In genomic region chr1:169530876-169531701, GRCm38 (mm10) we compare ENCODE assay signal across 8 mouse cellular contexts. TPM values are rescaled to one million over a fixed set of nuclear protein-coding genes. Genes with fewer than 3 reads are reported as not detected.
DNase-seq lines count a peak whose midpoint lies in the region; ATAC-seq and TF ChIP-seq lines count a peak whose summit lies in the region.

TSS of gene Nuf2 (minus strand) at chr1:169531464.

- peak within 1 kb of the TSS; percentile 69 for H3K4me2 ChIP-seq in embryonic facial prominence, embryonic 15.5 days (replicated peaks)
- peak within 1 kb of the TSS; percentile 65 for H3K4me2 ChIP-seq in limb, embryonic 14.5 days (replicated peaks; ENCODE audit: low read depth, low read length, severe bottlenecking)
- H3K4me2 ChIP-seq in midbrain, postnatal 0 days (ENCODE audit: low read depth, low read length, poor library complexity, severe bottlenecking), result peak within 1 kb of the TSS; percentile 59

- no peaks in the 10 kb centered on the region for H3K9me3 ChIP-seq in embryonic facial prominence, embryonic 15.5 days (replicated peaks)
- H3K9me3 ChIP-seq in limb, embryonic 14.5 days (ENCODE audit: control insufficient read depth, low read length), result no peaks in the 10 kb centered on the region
- H3K9me3 ChIP-seq in midbrain, postnatal 0 days (ENCODE audit: low read length), result no peaks in the 10 kb centered on the region

- H3K4me1 ChIP-seq in bone marrow, adult 2 months (ENCODE audit: control insufficient read depth, insufficient read depth, low read length), result no peaks in the 10 kb centered on the region; the same call in 1 of the 2 replicates
- peaks cover 11% of the 10 kb centered on the region for H3K4me1 ChIP-seq in embryonic facial prominence, embryonic 15.5 days
- H3K4me1 ChIP-seq in limb, embryonic 14.5 days (ENCODE audit: control insufficient read depth, insufficient read depth, low read length), result peaks cover 3% of the 10 kb centered on the region; the same call in 1 of the 2 replicates
- no peaks in the 10 kb centered on the region for H3K4me1 ChIP-seq in midbrain, postnatal 0 days (ENCODE audit: insufficient read depth, low read length)

- 0 out of 2 replicates have a peak, but pooled peaks cover 5% of the 10 kb centered on the region for H3K36me3 ChIP-seq in embryonic facial prominence, embryonic 15.5 days
- H3K36me3 ChIP-seq in limb, embryonic 14.5 days (ENCODE audit: control insufficient read depth, insufficient read depth, low read length), result peaks cover 3% of the 10 kb centered on the region; the same call in 1 of the 2 replicates
- H3K36me3 ChIP-seq in midbrain, postnatal 0 days (ENCODE audit: insufficient read depth, low read length), result no peaks in the 10 kb centered on the region

- H3K9ac ChIP-seq in embryonic facial prominence, embryonic 15.5 days, result peak within 1 kb of the TSS; percentile 35; the same call in 1 of the 2 replicates
- peak within 1 kb of the TSS; percentile 54 for H3K9ac ChIP-seq in limb, embryonic 14.5 days (ENCODE audit: low read depth, low read length, severe bottlenecking)
- peak within 1 kb of the TSS; percentile 55 for H3K9ac ChIP-seq in midbrain, postnatal 0 days (replicated peaks; ENCODE audit: low read length, poor library complexity, severe bottlenecking)

- ATAC-seq in embryonic facial prominence, embryonic 15.5 days (ENCODE audit: insufficient number of reproducible peaks, low FRiP score, low TSS enrichment, low read depth), result peak; percentile 93
- peak; percentile 97 for ATAC-seq in limb, embryonic 14.5 days (ENCODE audit: low FRiP score, low read depth)
- peak; percentile 98 for ATAC-seq in midbrain, postnatal 0 days (ENCODE audit: low FRiP score)

- peak within 1 kb of the TSS; percentile 92 for H3K4me3 ChIP-seq in bone marrow, adult 2 months (replicated peaks; ENCODE audit: control insufficient read depth, low read depth, low read length)
- H3K4me3 ChIP-seq in embryonic facial prominence, embryonic 15.5 days (replicated peaks), result peak within 1 kb of the TSS; percentile 69
- H3K4me3 ChIP-seq in limb, embryonic 14.5 days (replicated peaks; ENCODE audit: low read length), result peak within 1 kb of the TSS; percentile 52
- peak within 1 kb of the TSS; percentile 47 for H3K4me3 ChIP-seq in midbrain, postnatal 0 days (ENCODE audit: low read depth, low read length)

- peak within 1 kb of the TSS; percentile 64 for H3K27ac ChIP-seq in bone marrow, adult 2 months (ENCODE audit: control insufficient read depth, insufficient read depth, low read depth, low read length, poor library complexity)
- H3K27ac ChIP-seq in embryonic facial prominence, embryonic 15.5 days (replicated peaks), result peak within 1 kb of the TSS; percentile 83
- H3K27ac ChIP-seq in limb, embryonic 14.5 days (replicated peaks; ENCODE audit: low read depth, low read length), result peak within 1 kb of the TSS; percentile 39
- H3K27ac ChIP-seq in midbrain, postnatal 0 days (ENCODE audit: low read depth, low read length), result peak within 1 kb of the TSS; percentile 80

- H3K27me3 ChIP-seq in embryonic facial prominence, embryonic 15.5 days, result no peaks in the 10 kb centered on the region
- H3K27me3 ChIP-seq in limb, embryonic 14.5 days (ENCODE audit: control insufficient read depth, insufficient read depth, low read length), result no peaks in the 10 kb centered on the region
- no peaks in the 10 kb centered on the region for H3K27me3 ChIP-seq in midbrain, postnatal 0 days (ENCODE audit: insufficient read depth, low read length)

- WGBS in bone marrow, adult 2 months, result under 1% methylated on average over 39 of the region's 39 CpGs
- under 1% methylated on average over 39 of the region's 39 CpGs for WGBS in embryonic facial prominence, embryonic 15.5 days
- WGBS in limb, embryonic 14.5 days, result under 1% methylated on average over 39 of the region's 39 CpGs
- under 1% methylated on average over 39 of the region's 39 CpGs for WGBS in midbrain, postnatal 0 days

- DNase-seq in 416B (ENCODE audit: low read depth), result peak; percentile 99
- DNase-seq in heart, adult 8-10 months (ENCODE audit: low spot score), result peak; percentile 99
- DNase-seq in kidney, adult 9 months, result peak; percentile 99
- DNase-seq in limb, embryonic 14.5 days (ENCODE audit: low spot score), result peak; percentile 98
- DNase-seq in midbrain, postnatal 0 days (ENCODE audit: low spot score), result peak; percentile 99
- DNase-seq in spleen, postnatal 14 days (ENCODE audit: low spot score in 2 of 2), result peak; percentile 96 to 97

- peak; percentile 15; the same call in 1 of the 2 replicates for TF ChIP-seq CTCF in bone marrow, adult 2 months (IDR thresholded peaks at IDR 0.05; ENCODE audit: control insufficient read depth, insufficient read depth, low read length)
- no peak for TF ChIP-seq CTCF in midbrain, postnatal 0 days (IDR thresholded peaks at IDR 0.05)

- peak; percentile 58 for TF ChIP-seq POLR2A in bone marrow, adult 2 months (IDR thresholded peaks at IDR 0.05; ENCODE audit: borderline replicate concordance, control insufficient read depth, low read depth, low read length)
- TF ChIP-seq POLR2A in limb, embryonic 14.5 days (IDR thresholded peaks at IDR 0.05; ENCODE audit: borderline replicate concordance, extremely low read depth, insufficient read depth, insufficient read length), result peak; percentile 81; the same call in 1 of the 2 replicates

RNA-seq across cellular contexts. Expression of gene Nuf2, which starts in this region (rescaled TPM):
- 47.6 and 55.6 TPM in 2 replicates for polyA plus RNA-seq in bone marrow, adult 2 months (2011; ENCODE audit: insufficient read depth, insufficient read length, low replicate concordance, missing spikeins)
- polyA plus RNA-seq in embryonic facial prominence, embryonic 15.5 days (2015; fragmentation: Nextera tagmentation; extraction: Ambion mirVana), result 40.5 and 41.4 TPM in 2 replicates
- total RNA-seq in heart, adult 8-10 months (2022), result under 1 TPM in 3 of 4 experiments, not detected in 1; 0.16 to 0.52 (median 0.38) TPM
- 25.6 and 33.9 TPM in 2 replicates for polyA plus RNA-seq in limb, embryonic 14.5 days (2012; rRNA removed)
- 41.3 and 48.0 TPM in 2 replicates for polyA plus RNA-seq in limb, embryonic 14.5 days (2014; fragmentation: Nextera tagmentation; extraction: Ambion mirVana)
- total RNA-seq in midbrain, postnatal 0 days (2014; rRNA removed), result 3.5 and 3.7 TPM in 2 replicates
- 4.2 and 4.7 TPM in 2 replicates for polyA plus RNA-seq in midbrain, postnatal 0 days (2015; fragmentation: Nextera tagmentation; extraction: Ambion mirVana)

Comparison
In these comparisons a context has a peak if more than half of its experiments do, and no peak if none do; other contexts are left out.
1. Peak in every context shown above with its lines: DNase-seq, ATAC-seq, H3K4me3 ChIP-seq and H3K27ac ChIP-seq.
2. Peak in DNase-seq in heart, adult 8-10 months; RNA of the gene not detected or under 1 TPM.